Mouse (Mus musculus) cerebral cortex, adult 2 months (tissue): Measurements from ENCODE around the gene Sult1c2.

Experiments
- WGBS: fragments of 180-500 bp; shearing (Covaris S2); methylation state at CpG from one replicate; pipeline ENCODE4 v1.1.7; 2018; 5-methylcytosine and 5-hydroxymethylcytosine counted together

The Sult1c2 gene

GRCm38 (mm10) chr17:53846206-53846605 is at the start of gene Sult1c2:
Sult1c2 (minus strand) TSS chr17:53846339.
- WGBS: 75% methylated on average over 4 of the region's 4 CpGs

DNA sequence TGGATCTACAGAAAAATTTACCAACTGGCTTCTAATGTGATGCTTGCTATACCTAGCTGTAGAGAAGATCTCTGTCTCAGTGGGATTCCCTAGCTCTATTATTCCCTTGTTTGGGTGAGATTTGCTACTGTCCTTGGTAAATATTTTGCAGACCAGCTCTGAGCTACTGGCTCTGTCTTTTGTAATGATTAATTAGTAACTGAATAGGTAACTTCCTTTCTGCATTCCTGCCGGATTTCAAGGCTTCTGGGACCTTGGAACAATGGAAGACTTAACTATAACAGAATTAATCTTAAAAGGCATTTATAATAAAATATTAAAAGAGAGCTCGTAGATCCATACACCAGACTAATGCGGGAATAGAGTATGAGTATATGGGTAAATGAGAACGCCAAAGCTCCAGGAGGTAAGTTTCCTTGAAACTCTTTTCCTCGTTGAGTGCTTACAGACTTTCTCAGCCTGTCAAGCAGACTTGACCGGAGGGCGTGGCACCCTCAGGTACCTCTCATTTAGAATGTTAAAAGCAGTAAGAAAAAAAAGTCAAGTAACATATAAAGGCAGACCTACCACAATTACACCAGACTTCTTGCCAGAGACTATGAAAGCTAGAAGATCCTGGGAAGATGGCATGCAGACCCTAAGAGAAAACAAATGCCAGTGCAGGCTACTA is 33.0 kb upstream of the Sult1c2 start:
- 84% methylated on average over 7 of the region's 7 CpGs for WGBS

- WGBS: 82% methylated on average over 2 of the region's 2 CpGs
These were observed 28.3 kb upstream of the Sult1c2 start for GRCm38 (mm10) chr17:53874433-53874832.

DNA sequence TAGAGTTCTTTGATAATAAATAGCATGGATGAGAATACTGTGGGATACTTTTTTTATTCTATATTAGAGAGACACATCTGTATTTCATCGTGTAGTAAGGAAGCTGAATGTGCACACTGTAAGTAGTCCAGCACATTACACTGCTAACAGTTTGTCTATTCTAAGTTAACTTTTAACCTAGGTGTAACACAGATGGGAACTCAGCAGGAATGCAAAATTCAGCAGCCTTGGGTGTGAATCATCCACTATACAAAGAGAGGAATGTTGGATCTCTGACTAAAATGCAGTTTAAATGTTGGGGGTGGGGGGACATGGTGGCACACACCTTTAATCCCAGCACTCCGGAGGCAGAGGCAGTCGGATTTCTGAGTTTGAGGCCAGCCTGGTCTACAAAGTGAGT is 26.1 kb upstream of the Sult1c2 start:
- WGBS: 78% methylated on average over 3 of the region's 3 CpGs

DNA sequence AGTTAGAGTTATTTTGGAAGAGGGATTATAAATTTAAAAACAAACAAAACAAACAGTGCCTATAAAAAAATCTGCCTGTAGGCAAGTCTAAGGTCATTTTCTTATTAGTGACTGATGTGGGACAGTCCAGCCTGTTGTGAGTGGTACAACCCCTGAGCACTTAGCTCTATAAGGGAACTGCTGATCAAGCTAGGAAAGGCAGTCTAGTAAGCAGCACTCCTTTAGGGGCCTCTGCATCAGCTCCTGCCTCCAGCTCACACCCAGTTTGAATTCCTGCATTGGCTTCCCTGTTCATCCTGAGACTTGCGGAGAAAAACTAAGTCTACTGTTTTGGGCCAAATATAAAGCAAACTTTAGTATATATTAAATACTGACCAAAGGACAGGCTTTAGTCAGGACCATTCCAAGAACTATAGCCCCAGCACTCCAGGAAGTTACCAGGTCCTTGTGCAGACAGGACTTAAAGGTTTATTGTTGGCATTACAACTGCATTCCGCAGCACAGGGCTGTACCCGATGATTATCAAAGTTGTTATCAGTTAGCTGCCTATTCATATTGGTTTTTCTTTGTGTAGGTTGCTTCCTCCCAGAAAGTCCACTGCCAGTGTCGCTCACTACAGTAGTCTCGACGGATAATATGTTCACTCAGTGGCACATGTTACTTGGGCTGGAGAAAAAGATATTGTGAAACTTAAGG is 19.3 kb upstream of the Sult1c2 start:
- WGBS: 90% methylated on average over 6 of the region's 6 CpGs

DNA sequence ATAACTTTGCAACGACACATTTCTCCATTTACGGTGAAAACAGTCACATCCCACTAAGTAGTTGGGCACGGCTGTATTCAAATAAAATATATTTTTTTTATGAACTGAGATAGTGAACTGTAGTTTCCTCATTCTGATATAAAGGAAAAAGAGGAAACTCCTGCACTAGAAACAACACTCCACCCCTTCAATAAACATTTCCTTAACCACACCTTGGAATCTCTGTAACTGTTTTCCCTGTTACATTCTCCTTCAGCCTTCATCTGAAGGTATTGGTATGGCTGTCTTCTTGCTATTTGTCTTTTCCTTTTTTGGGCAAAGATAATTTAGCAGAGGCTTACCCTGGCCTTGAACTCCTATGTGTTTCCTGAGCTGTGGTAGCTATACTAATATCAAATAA is 8.9 kb upstream of the Sult1c2 start:
- 93% methylated on average over 3 of the region's 3 CpGs for WGBS

GRCm38 (mm10) chr17:53845796-53846195 is 343 bp downstream of the Sult1c2 start:
- WGBS: 68% methylated on average over 7 of the region's 7 CpGs

GRCm38 (mm10) chr17:53833366-53833765 is 12.8 kb downstream of the Sult1c2 start:
- WGBS: 47% methylated on average over 3 of the region's 3 CpGs

DNA sequence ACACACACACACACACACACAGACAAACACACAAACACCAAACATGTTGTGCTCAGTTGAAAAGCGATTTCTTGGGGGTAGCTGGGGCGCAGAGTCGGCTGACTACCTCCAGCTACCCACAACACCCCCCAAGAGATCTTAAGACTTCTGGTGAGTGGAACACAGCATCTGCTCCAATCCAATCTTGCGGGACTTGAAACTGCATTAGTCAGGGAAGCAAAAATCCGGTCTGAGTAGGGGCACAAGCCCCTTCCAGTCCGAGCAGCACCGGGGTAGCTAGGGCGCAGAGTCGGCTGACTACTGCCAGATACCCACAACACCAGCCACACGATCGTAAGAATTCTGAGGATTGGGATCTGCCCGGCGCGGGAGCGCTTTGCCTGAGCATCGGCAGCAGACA is 42.2 kb downstream of the Sult1c2 start:
- 84% methylated on average over 16 of the region's 16 CpGs for WGBS

- WGBS: 55% methylated on average over 1 of the region's 1 CpGs
These were observed 62.8 kb downstream of the Sult1c2 start for GRCm38 (mm10) chr17:53783381-53783780.
